Mouse (Mus musculus) ES-Bruce4 (cell line): Measurements from ENCODE around the gene Onecut3. TPM values are rescaled to one million over a fixed set of nuclear protein-coding genes. Genes with fewer than 3 reads are reported as not detected.

Experiments used
- H3K27ac ChIP-seq: 2 replicates; pipeline ENCODE4 v1.5.1; 2012; ENCODE audit warnings: low read length, inconsistent platforms; ENCODE audit not compliant: insufficient read depth
- H3K27me3 ChIP-seq: 2 replicates; pipeline ENCODE4 v1.6.1; 2012; ENCODE audit warnings: mild to moderate bottlenecking, low read length, inconsistent platforms; ENCODE audit not compliant: control insufficient read depth, poor library complexity, insufficient read depth, severe bottlenecking
- H3K36me3 ChIP-seq: 2 replicates; pipeline ENCODE4 v1.6.1; 2012; ENCODE audit warnings: inconsistent platforms, mild to moderate bottlenecking, low read length, moderate library complexity; ENCODE audit not compliant: control insufficient read depth, poor library complexity, insufficient read depth, severe bottlenecking
- H3K4me1 ChIP-seq: one replicate; pipeline ENCODE4 v1.8.1; 2011; ENCODE audit warnings: low read length; ENCODE audit not compliant: control insufficient read depth, insufficient read depth
- H3K4me3 ChIP-seq: 2 replicates; pipeline ENCODE4 v1.5.1; 2011; ENCODE audit warnings: low read depth, mild to moderate bottlenecking, low read length
- H3K9ac ChIP-seq: 2 replicates; pipeline ENCODE4 v1.6.1; 2012; ENCODE audit warnings: low read depth, mild to moderate bottlenecking, inconsistent platforms; ENCODE audit not compliant: poor library complexity, severe bottlenecking
- H3K9me3 ChIP-seq: replicated peaks from 2 replicates; pipeline ENCODE4 v1.6.1; 2012; ENCODE audit warnings: mild to moderate bottlenecking, low read length, inconsistent platforms; ENCODE audit not compliant: control insufficient read depth, poor library complexity, insufficient read depth, severe bottlenecking
- CTCF ChIP-seq: IDR thresholded peaks from one replicate; pipeline ENCODE4 v1.8.1; 2011; ENCODE audit warnings: low read depth, low read length
- EP300 ChIP-seq: IDR thresholded peaks from 2 replicates; pipeline ENCODE4 v1.6.1; 2011; ENCODE audit warnings: low read depth, low read length; ENCODE audit not compliant: insufficient read depth
- POLR2A ChIP-seq: IDR thresholded peaks from one replicate; pipeline ENCODE4 v1.8.1; 2011; ENCODE audit warnings: low read length; ENCODE audit not compliant: insufficient read depth
- polyA plus RNA-seq: library from polyadenylated mRNA; stranded (reverse); fragments of >200 nt; gene quantifications from 2 replicates; pipeline ENCODE4 v1.2.4, GENCODE M21; 2011; ENCODE audit warnings: low read depth; ENCODE audit not compliant: missing spikeins, insufficient read depth, insufficient read length

Onecut3 gene
- polyA plus RNA-seq, 1 experiment: not detected

DNA sequence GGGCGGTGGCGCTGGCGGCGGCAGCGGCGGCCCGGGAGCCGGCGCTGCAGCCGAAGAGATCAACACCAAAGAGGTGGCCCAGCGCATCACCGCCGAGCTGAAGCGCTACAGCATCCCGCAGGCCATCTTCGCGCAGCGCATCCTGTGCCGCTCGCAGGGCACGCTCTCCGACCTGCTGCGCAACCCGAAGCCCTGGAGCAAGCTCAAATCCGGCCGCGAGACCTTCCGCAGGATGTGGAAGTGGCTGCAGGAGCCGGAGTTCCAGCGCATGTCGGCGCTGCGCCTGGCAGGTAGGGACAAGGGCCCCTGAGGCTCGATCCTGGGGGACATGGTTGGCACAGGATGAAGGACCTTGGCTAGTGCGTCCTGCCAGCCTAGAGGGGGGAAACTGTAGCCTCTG lies 1.3 kb downstream of the Onecut3 start:
- Histone ChIP-seq H3K36me3 (no peaks in the 10 kb centered on the region), H3K27ac (no peak overlapping the region), H3K9me3 (no peaks in the 10 kb centered on the region), H3K4me3 (peak overlapping the region; percentile 55), H3K9ac (peak overlapping the region; percentile 6; the same call in 1 of the 2 replicates), H3K4me1 (no peaks in the 10 kb centered on the region), H3K27me3 (peaks cover 37% of the 10 kb centered on the region)
- TF ChIP-seq CTCF (no peak), EP300 (no peak)

DNA sequence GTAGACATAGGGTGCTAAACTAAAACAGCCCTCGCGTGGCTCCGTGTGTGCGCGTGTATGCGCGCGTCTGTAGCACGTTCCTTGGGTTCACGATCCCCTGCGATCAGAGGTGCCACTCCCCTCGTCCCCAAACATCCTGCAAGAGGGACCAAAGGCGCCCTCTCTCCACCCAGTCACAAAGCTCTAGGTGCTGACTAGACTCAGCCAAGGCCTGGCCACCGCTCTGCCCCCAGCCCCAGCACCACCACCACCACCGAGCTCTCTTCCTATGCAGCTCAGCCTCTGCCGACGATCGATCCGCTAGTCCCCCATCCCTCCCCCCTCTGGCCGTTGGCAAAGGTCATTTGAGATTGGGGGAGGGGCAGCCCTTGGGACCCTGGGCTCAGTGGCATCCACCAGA lies 1.8 kb downstream of the Onecut3 start:
- H3K9me3 ChIP-seq: no peaks in the 10 kb centered on the region
- no peaks in the 10 kb centered on the region for H3K36me3 ChIP-seq
- H3K4me3 ChIP-seq: no peak overlapping the region
- H3K9ac ChIP-seq: no peak overlapping the region
- no peak for TF ChIP-seq EP300
- TF ChIP-seq POLR2A: no peak
- TF ChIP-seq CTCF: no peak
- H3K4me1 ChIP-seq: no peaks in the 10 kb centered on the region
- H3K27me3 ChIP-seq: peaks cover 37% of the 10 kb centered on the region
- H3K27ac ChIP-seq: no peak overlapping the region

DNA sequence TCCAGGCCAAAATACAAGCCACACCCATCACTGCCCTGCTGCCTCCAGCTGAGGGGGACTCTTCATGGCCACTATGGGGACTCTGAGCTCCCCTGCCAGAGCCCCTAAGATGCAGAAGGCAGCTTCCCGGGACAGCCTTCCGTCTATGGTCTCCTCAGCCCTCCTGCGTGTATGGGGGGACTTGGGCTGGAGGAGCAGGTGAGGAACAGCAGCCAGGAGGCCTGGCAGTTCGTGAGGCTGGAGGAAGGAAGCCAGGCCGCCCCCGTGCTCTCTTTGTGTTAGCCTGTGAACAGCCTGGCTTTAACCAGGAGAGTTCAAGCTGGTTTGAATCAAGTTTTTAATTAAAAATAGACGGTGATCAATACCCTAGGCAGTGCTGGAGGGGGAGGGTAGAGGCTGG lies 7.7 kb downstream of the Onecut3 start:
- no peaks in the 10 kb centered on the region for H3K36me3 ChIP-seq
- peaks cover 12% of the 10 kb centered on the region for H3K27me3 ChIP-seq
- no peak overlapping the region for H3K4me3 ChIP-seq
- TF ChIP-seq EP300 (no peak), CTCF (no peak), POLR2A (no peak)
- H3K9ac ChIP-seq: no peak overlapping the region
- H3K27ac ChIP-seq: no peak overlapping the region
- no peaks in the 10 kb centered on the region for H3K9me3 ChIP-seq
- H3K4me1 ChIP-seq: no peaks in the 10 kb centered on the region

DNA sequence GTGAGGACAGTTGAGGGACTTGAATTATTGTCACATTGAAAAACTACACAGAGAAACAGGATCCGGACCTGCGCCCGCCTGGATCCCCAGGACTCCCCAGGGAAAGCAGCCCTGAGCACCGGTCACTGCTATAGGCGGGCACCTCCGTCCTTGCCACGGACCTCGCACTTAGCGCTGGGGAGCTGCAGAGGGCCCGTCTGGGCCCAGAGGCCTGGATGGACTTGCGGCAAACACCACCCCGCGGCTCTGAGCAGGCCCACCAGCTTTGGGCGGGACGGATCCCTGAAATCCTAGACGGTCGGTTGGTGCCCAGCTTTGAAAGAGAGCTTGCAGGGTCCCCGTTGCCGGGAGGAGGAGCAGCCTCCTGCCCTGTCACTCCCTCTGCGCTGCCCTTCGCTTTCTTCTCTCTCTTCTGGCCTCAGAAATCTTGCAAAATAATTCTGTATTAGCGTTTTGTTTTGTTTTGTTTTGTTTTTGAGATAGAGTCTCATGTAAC lies 8.2 kb downstream of the Onecut3 start:
- no peaks in the 10 kb centered on the region for H3K36me3 ChIP-seq
- no peak overlapping the region for H3K9ac ChIP-seq
- no peak overlapping the region for H3K4me3 ChIP-seq
- no peaks in the 10 kb centered on the region for H3K4me1 ChIP-seq
- no peaks in the 10 kb centered on the region for H3K9me3 ChIP-seq
- no peak overlapping the region for H3K27ac ChIP-seq
- H3K27me3 ChIP-seq: peaks cover 10% of the 10 kb centered on the region
- TF ChIP-seq CTCF (no peak), POLR2A (no peak), EP300 (no peak)

DNA sequence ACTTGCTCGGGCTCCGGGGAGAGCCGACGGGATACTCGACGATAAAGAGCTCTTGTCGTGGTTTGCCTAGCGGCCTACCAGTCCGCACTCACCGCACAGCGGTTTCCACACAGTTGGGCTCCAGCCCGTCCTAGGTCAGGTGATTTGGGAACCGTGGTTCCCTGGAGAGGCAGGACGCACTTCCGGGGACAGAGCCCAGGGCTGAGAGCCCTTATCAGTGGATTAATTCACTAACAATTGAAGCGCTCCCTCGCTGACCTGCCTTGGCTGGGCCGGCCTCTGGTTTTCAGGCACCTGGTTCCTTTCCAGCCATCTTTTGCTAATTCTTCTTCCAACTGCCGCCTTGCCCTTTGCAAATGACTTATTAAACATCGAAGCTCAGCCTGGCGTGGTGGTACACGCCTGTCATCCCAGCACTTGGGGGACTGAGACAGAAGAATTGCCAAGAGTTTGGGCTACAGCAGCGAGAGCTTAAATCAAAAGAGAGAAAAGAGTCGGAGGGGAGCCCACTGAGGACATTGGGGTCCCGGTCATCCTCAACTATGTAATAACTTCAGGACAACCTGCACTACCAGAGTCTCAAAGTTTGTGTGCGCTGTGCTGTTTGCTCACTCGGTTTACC lies 9.1 kb downstream of the Onecut3 start:
- Histone ChIP-seq H3K4me3 (peak overlapping the region; percentile 28), H3K36me3 (no peaks in the 10 kb centered on the region), H3K27ac (no peak overlapping the region), H3K27me3 (peaks cover 10% of the 10 kb centered on the region), H3K9me3 (no peaks in the 10 kb centered on the region), H3K4me1 (no peaks in the 10 kb centered on the region), H3K9ac (no peak overlapping the region)
- peak; percentile 39; the same call in 1 of the 2 replicates for TF ChIP-seq EP300
- TF ChIP-seq POLR2A: no peak
- TF ChIP-seq CTCF: no peak

DNA sequence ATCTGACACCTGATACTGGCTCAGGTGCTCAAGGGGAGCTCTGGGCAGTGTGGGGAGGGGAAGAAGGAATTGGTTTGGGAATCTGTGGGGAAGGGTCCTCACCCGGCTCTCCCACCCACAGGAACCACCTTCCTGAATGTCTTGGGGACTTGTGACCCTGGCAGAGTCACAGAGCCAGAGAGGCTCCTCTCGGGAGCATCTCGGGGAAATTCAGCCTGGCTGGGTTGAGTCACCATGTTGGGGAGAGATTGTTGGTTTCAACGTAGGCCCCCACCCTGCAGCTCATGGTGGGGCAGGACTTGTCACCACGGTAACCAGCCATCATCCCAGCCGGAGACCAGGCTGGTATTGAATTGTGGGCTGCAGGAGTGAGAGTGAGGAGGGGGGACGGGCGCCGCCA lies 10.1 kb downstream of the Onecut3 start:
- Histone ChIP-seq H3K4me3 (peak overlapping the region; percentile 1; the same call in 1 of the 2 replicates), H3K9ac (no peak overlapping the region), H3K27me3 (peaks cover 10% of the 10 kb centered on the region), H3K4me1 (no peaks in the 10 kb centered on the region), H3K9me3 (no peaks in the 10 kb centered on the region), H3K27ac (no peak overlapping the region), H3K36me3 (no peaks in the 10 kb centered on the region)
- TF ChIP-seq CTCF: no peak
- no peak for TF ChIP-seq EP300
- no peak for TF ChIP-seq POLR2A
